Mouse (Mus musculus) brain, embryonic 14.5 days (tissue): ENCODE measurements around the gene Syne3. TPM values are rescaled to one million over a fixed set of nuclear protein-coding genes. Genes with fewer than 3 reads are reported as not detected.

ENCODE experiments used
- DNase-seq: peaks from one replicate; pipeline ENCODE4 v3.0.0-alpha.2; 2011; ENCODE audit warnings: low read depth
- CTCF ChIP-seq: fragments of 200-500 bp; IDR thresholded peaks from 2 replicates; pipeline ENCODE4 v1.5.1; 2012; ENCODE audit warnings: inconsistent platforms, mild to moderate bottlenecking, moderate library complexity, borderline replicate concordance; ENCODE audit not compliant: insufficient read depth, insufficient read length; ENCODE audit errors: extremely low read depth
- POLR2A ChIP-seq: fragments of 200-500 bp; IDR thresholded peaks from 2 replicates; pipeline ENCODE4 v1.6.1; 2012; ENCODE audit warnings: mild to moderate bottlenecking, inconsistent platforms, borderline replicate concordance; ENCODE audit not compliant: poor library complexity, insufficient read depth, insufficient read length, severe bottlenecking; ENCODE audit errors: extremely low read depth
- polyA plus RNA-seq: library from polyadenylated mRNA; depleted of rRNA; stranded (reverse); fragments of >200 nt; gene quantifications from 2 replicates; pipeline ENCODE4 v1.2.3, GENCODE M21; 2012

Gene Syne3
- polyA plus RNA-seq, 1 experiment, result 0.44 TPM

DNA sequence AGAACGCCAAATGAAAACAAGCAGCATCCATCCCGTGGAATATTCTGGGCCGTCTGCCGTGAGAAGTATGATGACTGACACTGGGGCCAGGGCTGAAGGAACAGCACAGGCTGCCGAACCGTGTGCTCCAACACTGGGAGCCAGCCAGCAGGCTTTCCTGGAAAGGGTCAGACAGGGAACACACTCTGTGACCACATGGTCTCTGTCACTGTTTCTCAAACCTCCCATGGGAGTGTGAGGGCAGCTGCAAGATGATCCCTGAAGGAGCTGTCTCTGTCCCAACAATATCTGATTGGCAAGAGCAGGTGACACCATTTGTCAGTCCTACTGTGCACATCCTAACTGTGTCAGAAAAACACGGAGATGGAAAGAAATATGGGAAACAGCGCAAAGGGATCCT lies 16.8 kb downstream of the Syne3 start:
- no peak for TF ChIP-seq CTCF
- TF ChIP-seq POLR2A, result no peak

GRCm38 (mm10) chr12:104992123-104992741 lies 17.4 kb downstream of the Syne3 start:
- TF ChIP-seq CTCF, result no peak
- TF ChIP-seq POLR2A, result no peak
- DNase-seq, result no peak

More for the DNA sequence above, 16.8 kb downstream of the Syne3 start:
- DNase-seq, result no peak

- TF ChIP-seq CTCF (no peak), POLR2A (no peak)
- no peak for DNase-seq
Measured at GRCm38 (mm10) chr12:104990741-104991454, 18.7 kb downstream of the Syne3 start.

- TF ChIP-seq POLR2A (no peak), CTCF (no peak)
- DNase-seq, result no peak
Measured at GRCm38 (mm10) chr12:104987936-104988335, 21.7 kb downstream of the Syne3 start.

DNA sequence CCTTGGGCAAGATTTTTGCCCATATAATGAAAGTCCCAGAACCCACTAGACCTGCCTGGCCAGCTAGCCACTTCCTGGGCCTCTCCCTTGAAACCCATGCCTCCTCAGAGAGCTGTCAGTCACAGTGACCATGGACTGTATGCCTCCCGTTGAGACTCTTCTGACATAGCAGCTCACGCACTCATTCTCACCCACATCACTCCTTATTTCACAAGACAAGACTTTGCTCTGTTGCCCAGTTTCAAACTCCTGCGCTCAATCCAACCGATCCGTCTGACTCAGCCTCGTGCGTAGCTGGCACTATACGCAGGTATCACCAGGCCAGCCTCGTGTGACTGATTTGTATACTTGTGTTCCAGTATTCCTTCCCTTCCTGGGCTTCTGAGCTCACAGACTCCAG lies 22.8 kb downstream of the Syne3 start:
- DNase-seq, result no peak
- TF ChIP-seq CTCF (no peak), POLR2A (no peak)

- DNase-seq, result no peak
- TF ChIP-seq CTCF (no peak), POLR2A (no peak)
Measured at GRCm38 (mm10) chr12:104986001-104986400, 23.6 kb downstream of the Syne3 start.

DNA sequence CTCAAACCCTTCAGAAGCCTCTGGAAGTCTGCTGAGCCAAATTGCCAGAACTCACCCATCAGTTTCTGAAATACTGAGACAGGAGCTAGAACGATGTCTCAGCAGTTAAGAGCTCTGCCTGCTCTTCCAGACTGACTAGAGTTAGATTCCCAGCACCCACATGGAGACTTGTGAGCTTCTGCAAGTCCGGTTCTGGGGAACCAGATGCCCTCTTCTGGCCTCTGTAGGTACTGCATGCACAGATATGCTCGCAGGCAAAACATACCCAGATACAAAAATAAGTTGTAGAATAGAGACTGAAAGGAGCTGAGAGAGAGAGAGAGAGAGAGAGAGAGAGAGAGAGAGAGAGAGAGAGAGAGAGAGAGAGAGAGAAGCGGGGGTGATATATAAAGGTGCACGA lies 24.5 kb downstream of the Syne3 start:
- TF ChIP-seq CTCF, result peak; percentile 43; the same call in 1 of the 2 replicates
- TF ChIP-seq POLR2A, result no peak
- DNase-seq, result no peak

GRCm38 (mm10) chr12:104983476-104983875 lies 26.1 kb downstream of the Syne3 start:
- TF ChIP-seq POLR2A, result no peak
- TF ChIP-seq CTCF, result no peak
- peak; percentile 9 for DNase-seq

DNA sequence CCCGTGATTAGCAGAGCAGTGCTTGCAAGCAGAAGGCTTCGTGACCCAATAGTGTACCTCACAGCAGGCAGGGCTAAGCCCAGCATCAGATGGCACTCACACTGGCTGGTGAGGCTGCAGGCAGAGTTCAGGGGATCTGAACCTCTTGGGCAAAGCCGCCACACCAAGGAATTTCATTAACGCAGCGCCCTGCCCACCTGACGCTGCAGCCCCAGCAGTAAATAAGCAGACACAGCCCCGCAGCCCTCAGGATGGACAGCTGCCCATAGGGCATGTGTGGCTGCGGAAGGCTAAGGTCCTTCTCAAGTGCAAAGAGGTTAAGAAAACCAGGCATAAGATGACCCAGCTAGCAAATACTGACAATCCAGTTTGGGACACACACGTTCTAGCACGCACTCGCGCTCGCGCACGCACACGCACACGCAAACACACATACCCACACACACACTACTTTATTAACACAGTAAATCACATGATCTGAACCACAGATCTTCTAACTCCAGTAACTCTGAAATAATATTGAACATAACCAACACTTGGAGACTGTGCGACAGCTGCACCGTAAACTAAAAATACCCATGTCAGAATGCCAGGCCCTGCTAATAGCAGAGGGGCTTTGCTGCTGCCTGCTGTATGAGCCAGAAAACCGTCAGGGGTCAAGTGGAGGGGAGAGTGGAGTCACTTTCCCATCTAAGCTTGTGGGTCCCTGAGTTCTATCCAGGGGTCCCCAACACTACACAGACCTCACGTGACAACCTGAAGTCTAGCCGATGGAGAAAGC lies 30.5 kb downstream of the Syne3 start:
- peak; percentile 24 for DNase-seq
- no peak for TF ChIP-seq POLR2A
- TF ChIP-seq CTCF, result no peak

DNA sequence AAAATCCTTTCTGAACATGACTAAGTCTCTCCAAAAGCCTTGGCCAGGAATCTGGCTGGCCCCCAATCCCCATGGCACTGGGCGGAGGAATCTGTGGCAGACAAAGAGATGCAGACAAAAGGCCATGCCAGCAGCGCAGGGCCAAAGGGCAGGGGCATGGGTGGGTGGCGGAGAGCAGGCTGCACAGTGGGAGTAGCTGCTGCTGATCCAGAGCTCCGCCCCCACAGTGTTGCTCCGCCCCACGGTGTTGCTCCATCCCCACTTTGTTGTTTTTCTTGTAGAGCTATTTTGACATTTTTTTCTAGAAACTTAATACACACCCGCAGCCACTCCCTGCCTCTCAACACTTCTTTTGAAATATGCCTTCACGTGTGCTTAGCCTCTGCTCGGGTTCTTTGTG lies 31.2 kb downstream of the Syne3 start:
- no peak for TF ChIP-seq CTCF
- no peak for TF ChIP-seq POLR2A
- DNase-seq, result peak; percentile 80

GRCm38 (mm10) chr12:104976903-104977302 lies 32.7 kb downstream of the Syne3 start:
- DNase-seq, result no peak
- TF ChIP-seq POLR2A (no peak), CTCF (no peak)

DNA sequence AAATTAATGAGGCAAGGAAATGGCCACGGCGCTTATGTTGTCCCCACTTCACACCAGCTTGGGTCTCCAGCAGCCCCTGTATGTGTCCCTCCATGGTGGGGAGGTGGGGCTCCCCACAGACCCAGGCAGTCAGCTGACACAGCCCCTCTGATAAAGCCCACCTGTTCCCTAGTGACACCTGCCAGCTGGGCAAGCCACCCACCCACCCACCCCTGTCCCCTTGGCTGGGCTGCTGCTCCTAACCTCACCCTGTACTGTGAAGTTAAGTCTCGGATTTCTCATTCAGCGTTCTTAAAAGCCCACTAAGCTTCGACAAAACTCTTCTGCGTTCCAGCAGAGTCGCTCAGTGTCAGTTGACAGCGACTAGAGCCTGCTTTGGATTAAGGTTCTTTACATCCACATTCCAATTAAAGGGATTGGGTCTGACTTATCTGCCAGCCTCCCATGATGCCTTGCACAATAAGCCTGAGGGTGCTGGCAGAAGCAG lies 33.2 kb downstream of the Syne3 start:
- DNase-seq, result peak; percentile 55
- TF ChIP-seq POLR2A (no peak), CTCF (no peak)

GRCm38 (mm10) chr12:104972860-104973259 lies 36.7 kb downstream of the Syne3 start:
- TF ChIP-seq CTCF, result no peak
- no peak for TF ChIP-seq POLR2A
- DNase-seq, result peak; percentile 8
